Mouse (Mus musculus): ENCODE measurements around the gene Rtl6.

Rtl6 gene

GRCm38 (mm10) chr15:84537117-84537516, 20.5 kb downstream of the Rtl6 start:
- DNase-seq (ENCODE audit: low spot score), result no peak

- DNase-seq (ENCODE audit: low spot score), result no peak
Observed at GRCm38 (mm10) chr15:84536611-84537010, 21.0 kb downstream of the Rtl6 start.

GRCm38 (mm10) chr15:84535953-84536352, 21.7 kb downstream of the Rtl6 start:
- DNase-seq (ENCODE audit: low spot score), result no peak

- no peak for DNase-seq (ENCODE audit: low spot score)
Observed at GRCm38 (mm10) chr15:84532211-84532610, 25.4 kb downstream of the Rtl6 start.

GRCm38 (mm10) chr15:84531535-84531934, 26.1 kb downstream of the Rtl6 start:
- no peak for DNase-seq (ENCODE audit: low spot score)

GRCm38 (mm10) chr15:84526921-84527320, 30.7 kb downstream of the Rtl6 start:
- no peak for DNase-seq (ENCODE audit: low spot score)

- DNase-seq (ENCODE audit: low spot score), result no peak
Observed at GRCm38 (mm10) chr15:84525222-84525883, 32.3 kb downstream of the Rtl6 start.

- DNase-seq (ENCODE audit: low spot score), result no peak
Observed at GRCm38 (mm10) chr15:84522953-84523689, 34.5 kb downstream of the Rtl6 start.

GRCm38 (mm10) chr15:84521486-84521885, 36.1 kb downstream of the Rtl6 start:
- no peak for DNase-seq (ENCODE audit: low spot score)

GRCm38 (mm10) chr15:84518540-84518939, 39.1 kb downstream of the Rtl6 start:
- no peak for DNase-seq (ENCODE audit: low spot score)

- no peak for DNase-seq (ENCODE audit: low spot score)
Observed at GRCm38 (mm10) chr15:84512626-84513296, 44.9 kb downstream of the Rtl6 start.

GRCm38 (mm10) chr15:84509981-84510380, 47.6 kb downstream of the Rtl6 start:
- no peak for DNase-seq (ENCODE audit: low spot score)

- no peak for DNase-seq (ENCODE audit: low spot score)
Observed at GRCm38 (mm10) chr15:84509161-84509560, 48.5 kb downstream of the Rtl6 start.

GRCm38 (mm10) chr15:84506026-84506425, 51.6 kb downstream of the Rtl6 start:
- no peak for DNase-seq (ENCODE audit: low spot score)

GRCm38 (mm10) chr15:84504895-84505294, 52.7 kb downstream of the Rtl6 start:
- DNase-seq (ENCODE audit: low spot score), result no peak
